Mouse (Mus musculus): ENCODE data around the gene Olfr551. TPM values are rescaled to one million over a fixed set of nuclear protein-coding genes. Genes with fewer than 3 reads are reported as not detected.
A peak's percentile ranks its signal among the peaks of the same experiment; 100 is the strongest.

The Olfr551 gene
- total and polyA plus RNA-seq, 2 experiments = not detected

DNA sequence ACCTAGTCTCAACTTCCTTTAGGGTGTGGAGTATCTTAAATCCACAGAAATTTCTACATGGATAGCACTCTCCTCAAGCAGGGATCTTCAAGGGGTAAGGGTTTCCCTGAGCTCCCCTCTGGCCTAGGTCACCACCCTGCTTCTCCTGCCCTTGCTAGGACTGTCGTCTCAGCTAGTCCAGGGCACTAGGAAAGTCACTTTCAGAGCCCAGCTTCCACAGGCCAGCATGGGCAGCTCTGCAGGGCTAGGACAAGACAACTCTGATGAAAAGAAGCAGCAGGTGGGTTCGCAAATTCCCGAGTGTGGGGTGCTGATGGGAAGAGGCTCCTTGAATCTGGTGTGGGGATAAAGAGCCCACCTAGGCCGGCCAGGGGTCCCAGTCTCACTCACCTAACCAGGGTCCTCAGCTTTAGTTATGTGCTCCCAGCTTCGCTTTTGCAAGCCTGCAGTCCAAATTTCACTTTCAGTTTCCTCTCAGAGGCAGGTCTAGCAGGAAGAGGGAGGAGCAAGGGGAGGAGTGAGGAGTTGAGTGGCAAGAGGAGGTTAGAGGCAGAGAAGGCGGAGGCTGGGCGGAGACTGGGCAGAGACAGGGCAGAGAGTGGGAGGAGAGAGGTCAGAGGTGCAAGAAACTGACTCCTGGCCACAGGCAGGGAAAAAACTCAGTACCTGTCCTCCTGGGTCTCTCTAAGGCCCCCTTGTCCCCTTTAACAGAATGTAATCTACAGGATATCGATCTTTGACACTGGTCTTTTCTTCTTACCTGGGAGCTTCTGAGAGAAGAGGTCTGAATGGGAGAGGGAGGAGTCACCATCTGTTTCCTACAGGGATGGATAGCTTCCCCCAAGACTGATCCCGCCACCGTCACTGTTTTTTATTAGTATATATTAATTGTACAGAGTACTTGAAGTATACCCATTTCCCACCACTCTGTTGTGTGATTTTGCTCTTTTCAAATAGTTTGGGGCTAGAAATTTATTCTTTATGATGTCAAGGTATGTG is 26.4 kb downstream of the Olfr551 start, which contains the start of gene Trim21:
Trim21 (minus strand) TSS at position 488 of the 999 bp plus-strand sequence.
- whole genome bisulfite sequencing = 11% methylated on average over 10 of the region's 10 CpGs
- peak within 1 kb of the TSS; percentile 73 for H3K9ac ChIP-seq (ENCODE audit: low read depth, low read length)
- peak within 1 kb of the TSS; percentile 64 for H3K27ac ChIP-seq (replicated peaks; ENCODE audit: insufficient read depth, low read depth, low read length)
- no peaks in the 10 kb centered on the region for H3K79me2 ChIP-seq (ENCODE audit: control insufficient read depth, insufficient read depth, low read length)
- peak; percentile 96 for DNase-seq (ENCODE audit: extremely low read depth, low read depth, low spot score)
- H3K27me3 ChIP-seq (ENCODE audit: control insufficient read depth, insufficient read depth, low read length) = no peaks in the 10 kb centered on the region
- H3K4me1 ChIP-seq (ENCODE audit: control insufficient read depth, insufficient read depth, low read length) = peaks cover 4% of the 10 kb centered on the region; the same call in 1 of the 2 replicates
- H3K36me3 ChIP-seq (ENCODE audit: control insufficient read depth, insufficient read depth, low read length) = peaks cover 20% of the 10 kb centered on the region
- H3K4me3 ChIP-seq (ENCODE audit: insufficient read depth, low read depth, low read length) = peak within 1 kb of the TSS; percentile 58
- TF ChIP-seq CTCF (IDR thresholded peaks at IDR 0.05; ENCODE audit: low read depth, low read length) (no peak), POLR2A (IDR thresholded peaks at IDR 0.05; ENCODE audit: extremely low read depth, insufficient read depth, low read length) (0 out of 2 replicates have a peak, but pooled peaks have one; percentile 23)

DNA sequence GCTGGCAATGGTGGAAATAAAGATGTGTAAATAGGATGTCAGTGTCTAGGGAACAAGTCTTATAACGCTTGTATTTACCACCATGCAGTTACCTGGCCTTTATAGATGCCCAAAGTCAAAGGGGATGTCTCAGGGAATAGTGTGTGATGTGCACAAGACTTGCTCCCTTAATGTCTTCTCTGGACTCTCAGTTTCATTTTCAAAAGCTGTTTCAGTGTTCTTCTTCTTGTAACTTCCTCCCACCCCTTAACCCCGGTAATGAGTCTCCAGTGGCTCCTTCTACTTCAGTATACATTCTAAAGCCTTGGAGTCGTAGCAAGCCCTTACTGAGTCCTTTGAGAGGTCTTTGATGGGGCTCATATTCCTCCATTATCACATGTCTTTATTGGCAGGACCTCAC is 38.4 kb downstream of the Olfr551 start:
- TF ChIP-seq POLR2A (IDR thresholded peaks at IDR 0.05; ENCODE audit: extremely low read depth, insufficient read depth, low read length) = no peak
- TF ChIP-seq CTCF (IDR thresholded peaks at IDR 0.05; ENCODE audit: low read depth, low read length) = no peak
- no peak for DNase-seq (ENCODE audit: extremely low read depth, low read depth, low spot score)
- no peak overlapping the region for H3K4me3 ChIP-seq (ENCODE audit: insufficient read depth, low read depth, low read length)
- H3K4me1 ChIP-seq (ENCODE audit: control insufficient read depth, insufficient read depth, low read length) = no peaks in the 10 kb centered on the region
- H3K79me2 ChIP-seq (ENCODE audit: control insufficient read depth, insufficient read depth, low read length) = no peaks in the 10 kb centered on the region
- H3K36me3 ChIP-seq (ENCODE audit: control insufficient read depth, insufficient read depth, low read length) = no peaks in the 10 kb centered on the region
- 74% methylated on average over 3 of the region's 3 CpGs for WGBS
- H3K9ac ChIP-seq (ENCODE audit: low read depth, low read length) = no peak overlapping the region
- H3K27me3 ChIP-seq (ENCODE audit: control insufficient read depth, insufficient read depth, low read length) = no peaks in the 10 kb centered on the region
- H3K27ac ChIP-seq (replicated peaks; ENCODE audit: insufficient read depth, low read depth, low read length) = no peak overlapping the region

GRCm38 (mm10) chr7:102549570-102549969 is 42.1 kb downstream of the Olfr551 start, which contains the start of gene Olfr549:
Gene Olfr549 (plus strand): TSS chr7:102549870.
- Histone ChIP-seq H3K36me3 (ENCODE audit: control insufficient read depth, insufficient read depth, low read length) (no peaks in the 10 kb centered on the region), H3K4me1 (ENCODE audit: control insufficient read depth, insufficient read depth, low read length) (no peaks in the 10 kb centered on the region), H3K9ac (ENCODE audit: low read depth, low read length) (no peak within 1 kb of the TSS), H3K27me3 (ENCODE audit: control insufficient read depth, insufficient read depth, low read length) (no peaks in the 10 kb centered on the region), H3K27ac (replicated peaks; ENCODE audit: insufficient read depth, low read depth, low read length) (no peak within 1 kb of the TSS), H3K79me2 (ENCODE audit: control insufficient read depth, insufficient read depth, low read length) (no peaks in the 10 kb centered on the region), H3K4me3 (ENCODE audit: insufficient read depth, low read depth, low read length) (no peak within 1 kb of the TSS)
- TF ChIP-seq POLR2A (IDR thresholded peaks at IDR 0.05; ENCODE audit: extremely low read depth, insufficient read depth, low read length) (no peak), CTCF (IDR thresholded peaks at IDR 0.05; ENCODE audit: low read depth, low read length) (no peak)
- 88% methylated on average over 3 of the region's 3 CpGs for WGBS
- no peak for DNase-seq (ENCODE audit: extremely low read depth, low read depth, low spot score)

- H3K27me3 ChIP-seq (ENCODE audit: control insufficient read depth, insufficient read depth, low read length) = no peaks in the 10 kb centered on the region
- H3K4me1 ChIP-seq (ENCODE audit: control insufficient read depth, insufficient read depth, low read length) = no peaks in the 10 kb centered on the region
- H3K36me3 ChIP-seq (ENCODE audit: control insufficient read depth, insufficient read depth, low read length) = no peaks in the 10 kb centered on the region
- no peak overlapping the region for H3K4me3 ChIP-seq (ENCODE audit: insufficient read depth, low read depth, low read length)
- no peak for DNase-seq (ENCODE audit: extremely low read depth, low read depth, low spot score)
- 55% methylated on average over 3 of the region's 3 CpGs for WGBS
- TF ChIP-seq POLR2A (IDR thresholded peaks at IDR 0.05; ENCODE audit: extremely low read depth, insufficient read depth, low read length) (no peak), CTCF (IDR thresholded peaks at IDR 0.05; ENCODE audit: low read depth, low read length) (no peak)
- no peaks in the 10 kb centered on the region for H3K79me2 ChIP-seq (ENCODE audit: control insufficient read depth, insufficient read depth, low read length)
- no peak overlapping the region for H3K9ac ChIP-seq (ENCODE audit: low read depth, low read length)
- H3K27ac ChIP-seq (replicated peaks; ENCODE audit: insufficient read depth, low read depth, low read length) = no peak overlapping the region
These were observed 50.4 kb downstream of the Olfr551 start for GRCm38 (mm10) chr7:102541251-102541650.

GRCm38 (mm10) chr7:102540596-102540995 is 51.1 kb downstream of the Olfr551 start, which contains the start of gene Olfr548-ps1:
Gene Olfr548-ps1 (plus strand): TSS chr7:102540896.
- Histone ChIP-seq H3K4me3 (ENCODE audit: insufficient read depth, low read depth, low read length) (no peak within 1 kb of the TSS), H3K36me3 (ENCODE audit: control insufficient read depth, insufficient read depth, low read length) (no peaks in the 10 kb centered on the region), H3K27ac (replicated peaks; ENCODE audit: insufficient read depth, low read depth, low read length) (no peak within 1 kb of the TSS), H3K4me1 (ENCODE audit: control insufficient read depth, insufficient read depth, low read length) (no peaks in the 10 kb centered on the region), H3K79me2 (ENCODE audit: control insufficient read depth, insufficient read depth, low read length) (no peaks in the 10 kb centered on the region), H3K27me3 (ENCODE audit: control insufficient read depth, insufficient read depth, low read length) (no peaks in the 10 kb centered on the region), H3K9ac (ENCODE audit: low read depth, low read length) (no peak within 1 kb of the TSS)
- DNase-seq (ENCODE audit: extremely low read depth, low read depth, low spot score) = no peak
- TF ChIP-seq POLR2A (IDR thresholded peaks at IDR 0.05; ENCODE audit: extremely low read depth, insufficient read depth, low read length) = no peak
- TF ChIP-seq CTCF (IDR thresholded peaks at IDR 0.05; ENCODE audit: low read depth, low read length) = no peak
- 79% methylated on average over 2 of the region's 2 CpGs for WGBS
